Mouse (Mus musculus) kidney, postnatal 14 days (tissue): ENCODE data around the gene Cabp7.

Experiments
- DNase-seq: peaks from one replicate; pipeline ENCODE4 v3.0.0; 2022; ENCODE audit warnings: mixed read lengths

Cabp7 gene

DNA sequence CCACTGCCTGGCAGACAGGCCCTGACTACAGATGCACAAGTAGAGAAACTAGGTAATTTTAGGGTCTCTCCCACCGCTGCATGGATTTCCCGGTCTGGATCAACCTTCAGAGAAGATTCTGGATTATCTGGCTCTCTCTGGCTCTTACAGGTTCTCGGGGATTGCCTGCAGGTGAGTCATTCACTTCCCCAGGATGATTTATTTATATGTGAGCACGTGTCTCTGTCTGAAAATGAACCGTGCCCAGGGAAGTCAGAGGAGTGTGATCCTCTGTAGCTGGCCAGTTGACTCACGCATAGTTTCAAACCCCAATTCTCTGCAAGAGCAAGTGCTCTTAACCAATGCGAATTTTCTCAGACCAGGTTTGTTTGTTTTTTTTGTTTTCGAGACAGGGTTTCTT is 45.9 kb downstream of the Cabp7 start:
- DNase-seq = no peak

DNA sequence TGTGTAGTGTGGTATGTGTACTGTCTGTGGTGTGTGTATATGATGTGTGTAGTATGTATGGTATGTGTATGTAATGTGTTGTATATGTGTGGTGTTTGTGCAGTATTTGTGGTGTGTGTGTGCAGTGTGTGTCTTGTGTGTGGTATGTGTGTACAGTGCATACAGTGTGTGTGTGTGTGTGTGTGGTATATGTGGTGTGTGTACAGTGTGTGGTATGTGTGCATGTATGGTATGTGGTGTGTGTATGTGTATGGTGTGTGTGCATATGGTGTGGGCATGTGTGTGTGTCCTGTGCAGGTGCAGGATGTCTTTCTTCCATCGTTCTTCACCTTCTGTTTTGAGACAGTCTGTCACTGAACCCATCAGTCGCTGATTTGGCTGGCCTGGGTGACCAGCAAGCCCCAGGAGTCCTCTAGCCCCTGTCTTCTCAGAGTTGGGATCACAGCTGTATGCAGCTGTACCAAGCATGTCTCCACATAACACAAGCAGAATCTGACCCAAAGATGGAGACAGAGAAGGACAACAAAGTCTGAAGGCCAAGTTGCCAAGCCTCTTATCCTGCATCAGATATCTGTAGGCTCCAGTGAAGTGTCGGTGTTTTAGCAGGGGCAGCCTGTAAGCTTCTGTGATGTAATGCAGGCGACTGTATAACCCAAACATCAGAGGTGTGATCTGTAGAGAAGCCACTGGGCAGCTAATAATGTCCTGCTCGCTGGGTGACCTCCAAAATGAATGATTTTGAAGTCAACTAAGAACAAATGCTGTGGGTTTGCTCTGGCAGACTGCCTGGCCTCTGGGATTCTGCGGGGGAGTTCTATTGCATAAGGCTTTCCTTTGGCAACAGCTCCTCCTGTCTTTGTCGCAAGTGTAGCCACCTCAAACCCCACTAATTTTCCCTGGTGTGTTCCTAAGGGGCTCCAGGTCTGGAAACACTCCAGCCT is 49.3 kb downstream of the Cabp7 start:
- peak; percentile 72 for DNase-seq

DNA sequence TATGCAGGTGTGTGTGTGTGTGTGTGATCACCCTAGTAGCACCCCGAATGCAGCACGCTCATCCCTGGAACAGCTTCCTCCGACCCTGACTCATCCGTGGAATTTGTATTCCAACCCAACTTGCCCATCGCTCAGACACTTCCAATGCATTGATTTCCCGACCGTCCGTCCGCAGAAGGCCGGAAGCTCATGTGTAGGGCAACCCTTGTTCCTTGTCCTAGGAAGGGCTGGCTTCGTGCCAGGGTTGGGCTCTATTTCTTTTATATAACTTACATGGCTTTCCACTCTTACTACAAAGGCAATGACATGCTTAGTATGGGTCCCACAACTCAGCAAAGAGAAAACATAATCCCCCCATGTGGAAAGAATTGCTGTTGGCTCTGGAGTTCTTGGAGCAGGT is 54.4 kb downstream of the Cabp7 start:
- DNase-seq = no peak

DNA sequence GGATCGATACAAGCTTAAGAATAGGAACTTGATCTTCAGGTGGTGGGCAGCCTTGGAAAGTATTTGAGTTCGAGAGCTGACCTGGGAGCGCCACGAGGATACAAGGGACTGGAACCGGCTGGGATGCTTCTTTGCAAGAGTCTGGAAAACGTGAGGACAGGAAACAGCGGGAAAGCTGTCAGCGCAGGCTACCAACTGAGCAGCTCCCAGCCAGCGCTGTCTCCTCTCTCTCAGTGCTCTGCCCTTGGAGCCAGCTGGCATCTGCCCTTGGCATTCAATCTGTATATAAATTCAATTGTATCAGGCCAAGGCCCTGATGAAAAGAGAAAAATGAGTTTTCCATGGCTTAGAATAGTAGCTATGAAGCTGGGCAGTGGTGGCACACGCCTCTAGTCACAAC is 55.4 kb downstream of the Cabp7 start:
- DNase-seq = no peak

DNA sequence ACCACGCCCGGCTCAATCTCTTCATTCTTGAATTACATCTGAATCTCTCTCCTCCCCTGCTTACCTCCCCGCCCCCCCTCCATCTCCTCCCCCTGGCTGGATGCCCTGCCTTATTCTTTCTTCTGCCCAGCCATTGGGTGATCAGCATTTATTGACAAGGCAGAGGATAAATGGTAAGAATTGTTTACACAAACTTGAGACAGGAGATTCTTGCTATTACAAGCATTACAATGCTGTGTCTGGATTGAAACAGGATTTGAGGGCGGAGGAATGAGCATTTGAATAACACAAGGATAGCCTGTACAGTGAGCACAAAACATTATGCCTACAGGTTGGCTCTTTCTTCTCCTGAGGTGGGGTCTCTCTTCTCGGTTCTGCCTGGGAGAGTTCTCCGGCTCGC is 56.2 kb downstream of the Cabp7 start:
- no peak for DNase-seq

DNA sequence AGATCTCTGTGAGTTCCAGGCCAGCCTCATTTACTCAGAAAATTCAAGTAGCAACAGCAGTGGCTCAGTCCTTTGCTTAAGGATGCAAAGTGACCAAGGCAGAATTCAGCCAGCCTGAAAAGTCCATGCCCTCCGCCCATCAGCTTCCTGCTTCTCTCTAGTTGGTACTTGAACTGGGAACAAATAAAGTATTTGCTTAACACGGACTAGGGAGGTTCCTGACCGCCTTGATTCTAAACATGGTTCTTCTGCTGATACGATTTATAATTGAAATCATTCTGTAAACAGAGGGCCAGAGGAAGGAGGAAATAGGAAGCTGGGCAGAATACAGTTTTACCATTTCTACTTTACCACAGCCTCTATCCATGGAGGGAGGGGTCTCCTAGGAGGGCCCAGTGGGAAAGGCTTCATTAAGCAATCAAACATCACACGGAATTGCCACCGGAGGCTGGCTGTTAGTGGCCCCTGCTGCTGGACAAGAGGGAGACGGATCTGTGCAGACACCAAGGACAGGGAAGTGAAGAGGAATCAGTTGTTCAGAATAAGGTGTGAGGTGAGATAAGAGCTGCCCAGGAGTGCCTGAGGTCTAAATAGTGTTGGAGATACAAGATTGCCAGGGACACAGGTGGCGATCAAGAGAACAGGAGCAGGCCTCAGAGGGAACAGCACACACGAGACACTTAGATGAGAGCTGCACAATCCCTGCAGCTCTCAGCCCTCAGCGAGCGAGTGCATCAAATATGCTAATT is 57.8 kb downstream of the Cabp7 start:
- no peak for DNase-seq

DNA sequence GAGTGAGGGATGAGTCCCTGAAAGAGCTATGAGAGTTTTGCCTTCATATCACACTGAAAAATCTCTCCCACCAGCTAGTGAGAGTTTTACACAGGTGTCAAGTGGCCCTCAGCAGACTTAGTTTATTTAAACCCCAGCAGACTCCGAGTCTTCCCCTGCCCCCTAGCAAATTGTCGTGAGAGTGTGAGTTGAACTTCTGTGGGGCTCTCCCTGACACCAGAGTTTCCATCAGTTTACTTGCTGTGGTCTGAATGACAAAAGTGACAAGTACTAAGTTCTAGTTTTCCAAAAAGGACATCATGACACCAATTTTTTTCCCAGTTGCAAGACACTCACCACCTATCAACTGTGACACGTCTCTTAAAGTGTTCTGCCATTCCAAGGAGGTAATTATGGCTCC is 58.7 kb downstream of the Cabp7 start:
- DNase-seq = no peak

DNA sequence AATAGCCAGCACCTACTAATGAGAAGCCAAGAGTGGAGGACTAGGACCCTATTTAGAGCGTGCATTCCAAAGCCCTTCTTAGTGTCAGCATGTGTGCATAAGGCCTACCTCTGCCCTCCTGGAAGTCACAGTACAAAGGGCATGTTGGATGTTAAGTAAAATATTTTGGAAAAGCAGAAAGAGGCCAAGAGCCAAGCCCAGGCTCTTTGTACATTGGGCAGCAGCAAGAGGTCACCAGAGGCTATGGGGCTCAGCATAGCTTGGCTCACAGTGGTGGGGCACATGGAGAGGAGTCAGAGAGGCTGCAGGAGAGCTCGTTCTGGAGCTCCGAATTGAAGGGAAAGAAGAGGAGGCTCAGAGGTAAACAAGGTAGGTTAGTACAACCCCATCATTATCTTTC is 59.6 kb downstream of the Cabp7 start:
- DNase-seq = no peak
